Mouse (Mus musculus) liver, embryonic 13.5 days (tissue): ENCODE results near the gene Ckap5. TPM values are rescaled to one million over a fixed set of nuclear protein-coding genes. Genes with fewer than 3 reads are reported as not detected.
"Not testable (repeated sequence)": the region's sequence is repeated elsewhere in the genome, so short reads cannot be mapped to it uniquely, and the experiment has no call there.

Experiments
- ATAC-seq: fragments of 200-750 bp; cut with Nextera tagmentation; 2 replicates; pipeline ENCODE4 v1.8.0; 2017; ENCODE audit warnings: low read depth, mild to moderate bottlenecking, moderate number of reproducible peaks, moderate library complexity
- DNase-seq: peaks from one replicate; pipeline ENCODE4 v3.0.0; 2022
- H3K27ac ChIP-seq: fragments of 300-500 bp; sonication (generic); 2 replicates; pipeline ENCODE4 v1.5.1; 2015; ENCODE audit warnings: moderate library complexity, mild to moderate bottlenecking, inconsistent platforms
- H3K27me3 ChIP-seq: fragments of 300-500 bp; sonication (generic); 2 replicates; pipeline ENCODE4 v1.6.1; 2015; ENCODE audit warnings: mild to moderate bottlenecking, inconsistent platforms
- H3K36me3 ChIP-seq: fragments of 300-500 bp; sonication (generic); 2 replicates; pipeline ENCODE4 v1.6.1; 2015; ENCODE audit warnings: mild to moderate bottlenecking, inconsistent platforms
- H3K4me1 ChIP-seq: fragments of 300-500 bp; sonication (generic); replicated peaks from 2 replicates; pipeline ENCODE4 v1.6.1; 2015; ENCODE audit warnings: inconsistent platforms
- H3K4me2 ChIP-seq: fragments of 300-500 bp; sonication (generic); 2 replicates; pipeline ENCODE4 v1.6.1; 2015; ENCODE audit warnings: inconsistent platforms, mild to moderate bottlenecking, moderate library complexity
- H3K4me3 ChIP-seq: fragments of 300-500 bp; sonication (generic); replicated peaks from 2 replicates; pipeline ENCODE4 v1.5.1; 2015; ENCODE audit warnings: mild to moderate bottlenecking, inconsistent platforms
- H3K9ac ChIP-seq: fragments of 300-500 bp; sonication (generic); 2 replicates; pipeline ENCODE4 v1.6.1; 2015; ENCODE audit warnings: mild to moderate bottlenecking, inconsistent platforms
- H3K9me3 ChIP-seq: fragments of 300-500 bp; sonication (generic); replicated peaks from 2 replicates; pipeline ENCODE4 v1.6.1; 2016; ENCODE audit warnings: inconsistent platforms
- WGBS: fragments of 180-500 bp; shearing (Covaris S2); methylation state at CpG from one replicate; pipeline ENCODE4 v1.1.7; 2015; ENCODE audit not compliant: insufficient replicate concordance; 5-methylcytosine and 5-hydroxymethylcytosine counted together
- polyA plus RNA-seq: library from polyadenylated mRNA; unstranded; fragments of >200 nt; fragmentation: Nextera tagmentation; extraction: Ambion mirVana; gene quantifications from 2 replicates; pipeline ENCODE4 v1.2.1, GENCODE M21; 2015

The Ckap5 gene
- polyA plus RNA-seq, result 47.8 and 52.8 TPM in 2 replicates

GRCm38 (mm10) chr2:91526294-91527146 is at the start of gene Ckap5:
TSS of gene Ckap5 (plus strand) at chr2:91526762.
- peak; percentile 99 for ATAC-seq
- no peaks in the 10 kb centered on the region for H3K9me3 ChIP-seq
- H3K4me2 ChIP-seq, result peak within 1 kb of the TSS; percentile 84
- H3K27ac ChIP-seq, result peak within 1 kb of the TSS; percentile 84
- H3K4me1 ChIP-seq, result peaks cover 28% of the 10 kb centered on the region
- under 1% methylated on average over 63 of the region's 64 CpGs for WGBS
- H3K36me3 ChIP-seq, result peaks cover 22% of the 10 kb centered on the region
- DNase-seq, result peak; percentile 89
- peak within 1 kb of the TSS; percentile 99 for H3K4me3 ChIP-seq
- H3K9ac ChIP-seq, result peak within 1 kb of the TSS; percentile 97
- no peaks in the 10 kb centered on the region for H3K27me3 ChIP-seq

GRCm38 (mm10) chr2:91476841-91477240 is 49.7 kb upstream of the Ckap5 start:
- Histone ChIP-seq H3K27ac (no peak overlapping the region), H3K4me3 (no peak overlapping the region), H3K4me2 (no peak overlapping the region), H3K36me3 (peaks cover 13% of the 10 kb centered on the region), H3K27me3 (no peaks in the 10 kb centered on the region), H3K4me1 (peaks cover 7% of the 10 kb centered on the region; the same call in 1 of the 2 replicates), H3K9ac (no peak overlapping the region), H3K9me3 (no peaks in the 10 kb centered on the region)
- 70% methylated on average over 7 of the region's 7 CpGs for WGBS
- no peak for DNase-seq
- ATAC-seq, result no peak

GRCm38 (mm10) chr2:91480399-91480801 is 46.2 kb upstream of the Ckap5 start:
- peaks cover 9% of the 10 kb centered on the region; the same call in 1 of the 2 replicates for H3K4me1 ChIP-seq
- H3K27me3 ChIP-seq, result no peaks in the 10 kb centered on the region
- H3K9me3 ChIP-seq, result no peaks in the 10 kb centered on the region
- H3K4me2 ChIP-seq, result no peak overlapping the region
- H3K36me3 ChIP-seq, result peaks cover 11% of the 10 kb centered on the region
- H3K9ac ChIP-seq, result no peak overlapping the region
- WGBS, result 83% methylated on average over 9 of the region's 9 CpGs
- no peak overlapping the region for H3K27ac ChIP-seq
- no peak for ATAC-seq
- no peak overlapping the region for H3K4me3 ChIP-seq
- DNase-seq, result no peak

- peaks cover 11% of the 10 kb centered on the region for H3K36me3 ChIP-seq
- H3K9me3 ChIP-seq, result no peaks in the 10 kb centered on the region
- H3K4me3 ChIP-seq, result no peak overlapping the region
- H3K4me1 ChIP-seq, result peaks cover 7% of the 10 kb centered on the region; the same call in 1 of the 2 replicates
- DNase-seq (no peak), ATAC-seq (no peak)
- no peak overlapping the region for H3K4me2 ChIP-seq
- H3K9ac ChIP-seq, result no peak overlapping the region
- 57% methylated on average over 6 of the region's 6 CpGs for WGBS
- no peak overlapping the region for H3K27ac ChIP-seq
- no peaks in the 10 kb centered on the region for H3K27me3 ChIP-seq
These were observed 45.6 kb upstream of the Ckap5 start for GRCm38 (mm10) chr2:91480805-91481514.

GRCm38 (mm10) chr2:91484698-91485097 is 41.9 kb upstream of the Ckap5 start:
- no peak overlapping the region for H3K9ac ChIP-seq
- 34% methylated on average over 4 of the region's 4 CpGs for WGBS
- H3K9me3 ChIP-seq, result no peaks in the 10 kb centered on the region
- H3K27ac ChIP-seq, result no peak overlapping the region
- H3K4me1 ChIP-seq, result 0 out of 2 replicates have a peak, but pooled peaks cover 2% of the 10 kb centered on the region
- H3K4me3 ChIP-seq, result no peak overlapping the region
- H3K36me3 ChIP-seq, result no peaks in the 10 kb centered on the region; the same call in 1 of the 2 replicates
- ATAC-seq (no peak), DNase-seq (no peak)
- H3K4me2 ChIP-seq, result no peak overlapping the region
- H3K27me3 ChIP-seq, result no peaks in the 10 kb centered on the region

- Histone ChIP-seq H3K9ac (no peak overlapping the region), H3K36me3 (no peaks in the 10 kb centered on the region; the same call in 1 of the 2 replicates), H3K4me2 (no peak overlapping the region), H3K27me3 (no peaks in the 10 kb centered on the region), H3K27ac (no peak overlapping the region), H3K4me3 (no peak overlapping the region), H3K4me1 (0 out of 2 replicates have a peak, but pooled peaks cover 2% of the 10 kb centered on the region), H3K9me3 (no peaks in the 10 kb centered on the region)
- ATAC-seq, result no peak
- no peak for DNase-seq
- WGBS, result 55% methylated on average over 6 of the region's 6 CpGs
These were observed 41.3 kb upstream of the Ckap5 start for GRCm38 (mm10) chr2:91485256-91485655.

GRCm38 (mm10) chr2:91487295-91487694 is 39.3 kb upstream of the Ckap5 start:
- not testable (repeated sequence) for H3K36me3 ChIP-seq, H3K4me2 ChIP-seq, H3K9me3 ChIP-seq, DNase-seq, H3K4me3 ChIP-seq, H3K9ac ChIP-seq, H3K4me1 ChIP-seq, H3K27ac ChIP-seq, H3K27me3 ChIP-seq, ATAC-seq
- 33% methylated on average over 3 of the region's 3 CpGs for WGBS

GRCm38 (mm10) chr2:91492071-91492635 is 34.4 kb upstream of the Ckap5 start:
- H3K9me3 ChIP-seq, result no peaks in the 10 kb centered on the region
- no peak overlapping the region for H3K9ac ChIP-seq
- DNase-seq, result no peak
- WGBS, result 76% methylated on average over 12 of the region's 12 CpGs
- no peaks in the 10 kb centered on the region for H3K27me3 ChIP-seq
- H3K4me1 ChIP-seq, result no peaks in the 10 kb centered on the region
- H3K27ac ChIP-seq, result no peak overlapping the region
- no peak for ATAC-seq
- no peak overlapping the region for H3K4me3 ChIP-seq
- H3K36me3 ChIP-seq, result peaks cover 15% of the 10 kb centered on the region; the same call in 1 of the 2 replicates
- H3K4me2 ChIP-seq, result no peak overlapping the region

GRCm38 (mm10) chr2:91493981-91494380 is 32.6 kb upstream of the Ckap5 start:
- no peak for DNase-seq
- no peaks in the 10 kb centered on the region for H3K27me3 ChIP-seq
- 81% methylated on average over 9 of the region's 9 CpGs for whole genome bisulfite sequencing
- H3K4me1 ChIP-seq, result no peaks in the 10 kb centered on the region
- H3K4me2 ChIP-seq, result no peak overlapping the region
- H3K36me3 ChIP-seq, result peaks cover 20% of the 10 kb centered on the region; the same call in 1 of the 2 replicates
- no peak overlapping the region for H3K27ac ChIP-seq
- H3K9ac ChIP-seq, result no peak overlapping the region
- ATAC-seq, result no peak
- no peak overlapping the region for H3K4me3 ChIP-seq
- H3K9me3 ChIP-seq, result no peaks in the 10 kb centered on the region

- peaks cover 22% of the 10 kb centered on the region for H3K36me3 ChIP-seq
- H3K27me3 ChIP-seq, result no peaks in the 10 kb centered on the region
- H3K9me3 ChIP-seq, result no peaks in the 10 kb centered on the region
- WGBS, result 44% methylated on average over 8 of the region's 8 CpGs
- H3K4me2 ChIP-seq, result no peak overlapping the region
- no peak overlapping the region for H3K4me3 ChIP-seq
- no peak for DNase-seq
- H3K27ac ChIP-seq, result no peak overlapping the region
- no peaks in the 10 kb centered on the region for H3K4me1 ChIP-seq
- ATAC-seq, result no peak
- no peak overlapping the region for H3K9ac ChIP-seq
These were observed 28.4 kb upstream of the Ckap5 start for GRCm38 (mm10) chr2:91498093-91498719.

GRCm38 (mm10) chr2:91508076-91508475 is 18.5 kb upstream of the Ckap5 start:
- DNase-seq (no peak), ATAC-seq (no peak)
- H3K27me3 ChIP-seq, result no peaks in the 10 kb centered on the region
- H3K9ac ChIP-seq, result no peak overlapping the region
- H3K4me2 ChIP-seq, result no peak overlapping the region
- H3K4me3 ChIP-seq, result no peak overlapping the region
- no peak overlapping the region for H3K27ac ChIP-seq
- WGBS, result 66% methylated on average over 8 of the region's 8 CpGs
- peaks cover 5% of the 10 kb centered on the region; the same call in 1 of the 2 replicates for H3K36me3 ChIP-seq
- H3K4me1 ChIP-seq, result no peaks in the 10 kb centered on the region
- H3K9me3 ChIP-seq, result no peaks in the 10 kb centered on the region
